Mouse (Mus musculus) CH12.LX (cell line): ENCODE data around the gene Wdr62. TPM values are rescaled to one million over a fixed set of nuclear protein-coding genes. Genes with fewer than 3 reads are reported as not detected.

Experiments
- DNase-seq: peaks from one replicate; pipeline ENCODE4 v3.0.0-alpha.2; 2013; ENCODE audit errors: extremely low read depth
- H3K27ac ChIP-seq: 2 replicates; pipeline ENCODE4 v1.5.1; 2012; ENCODE audit warnings: low read depth, mild to moderate bottlenecking, control low read depth, moderate library complexity; ENCODE audit not compliant: insufficient read depth
- H3K27me3 ChIP-seq: replicated peaks from 2 replicates; pipeline ENCODE3; 2012; ENCODE audit warnings: inconsistent platforms
- H3K36me3 ChIP-seq, 2 experiments: replicated peaks in 1 of 2; 2 replicates each; pipeline versions ENCODE3 to v1.6.1; 2012; ENCODE audit warnings: inconsistent platforms in 1 of 2, low read length in 1 of 2, mild to moderate bottlenecking in 1 of 2, mixed read lengths in 1 of 2, moderate library complexity in 1 of 2; ENCODE audit not compliant: control insufficient read depth in 1 of 2, insufficient read depth in 1 of 2
- H3K4me1 ChIP-seq, 2 experiments: 2 replicates each; pipeline ENCODE4 v1.6.1; 2012; ENCODE audit warnings: inconsistent platforms in 1 of 2, moderate library complexity in 1 of 2; ENCODE audit not compliant: insufficient read depth in 2 of 2, control insufficient read depth in 1 of 2
- H3K4me2 ChIP-seq: 2 replicates; pipeline ENCODE4 v1.6.1; 2012; ENCODE audit warnings: low read depth, mild to moderate bottlenecking, control low read depth; ENCODE audit not compliant: poor library complexity, insufficient read depth, severe bottlenecking
- H3K4me3 ChIP-seq, 3 experiments: fragments of 150-350 bp in 1 of 3; sonication (generic) in 1 of 3; replicated peaks in 1 of 3; 2 replicates each; pipeline versions ENCODE3 to v1.5.1; 2011 to 2012; ENCODE audit warnings: low read depth in 2 of 3, low read length in 2 of 3, mild to moderate bottlenecking in 2 of 3, moderate library complexity in 2 of 3, control low read depth in 1 of 3, improper control_type of control experiment in 1 of 3, inconsistent platforms in 1 of 3, mixed read lengths in 1 of 3; ENCODE audit not compliant: poor library complexity in 1 of 3
- H3K79me2 ChIP-seq: replicated peaks from 2 replicates; pipeline ENCODE4 v1.6.1; 2012; ENCODE audit warnings: mild to moderate bottlenecking, moderate library complexity; ENCODE audit not compliant: control insufficient read depth, poor library complexity, insufficient read depth, severe bottlenecking; ENCODE audit errors: extremely low read depth
- H3K9ac ChIP-seq: 2 replicates; pipeline ENCODE4 v1.6.1; 2012; ENCODE audit warnings: low read depth, mild to moderate bottlenecking, control low read depth, moderate library complexity; ENCODE audit not compliant: insufficient read depth
- H3K9me3 ChIP-seq: replicated peaks from 2 replicates; pipeline ENCODE3; 2012; ENCODE audit warnings: low read length, inconsistent platforms, mixed read lengths
- CHD2 ChIP-seq: IDR thresholded peaks from 2 replicates; pipeline ENCODE4 v1.6.1; 2011; ENCODE audit warnings: low read length, improper control_type of control experiment
- CTCF ChIP-seq, 2 experiments: IDR thresholded peaks in 1 of 2; conservative IDR thresholded peaks in 1 of 2; 2 replicates each; pipeline ENCODE4 v1.5.1; 2011 to 2012; ENCODE audit warnings: low read depth in 2 of 2, low read length in 2 of 2, improper control_type of control experiment in 1 of 2, inconsistent platforms in 1 of 2, mild to moderate bottlenecking in 1 of 2, moderate library complexity in 1 of 2
- E2F4 ChIP-seq: IDR thresholded peaks from 2 replicates; pipeline ENCODE4 v1.6.1; 2011; ENCODE audit warnings: low read depth, low read length, improper control_type of control experiment; ENCODE audit not compliant: insufficient replicate concordance
- ELF1 ChIP-seq: IDR thresholded peaks from 2 replicates; pipeline ENCODE4 v1.6.1; 2014; ENCODE audit warnings: low read depth, mild to moderate bottlenecking, inconsistent platforms, low read length, improper control_type of control experiment
- EP300 ChIP-seq: IDR thresholded peaks from 2 replicates; pipeline ENCODE4 v1.6.1; 2011; ENCODE audit warnings: low read length, improper control_type of control experiment
- GABPA ChIP-seq: IDR thresholded peaks from 2 replicates; pipeline ENCODE4 v1.6.1; 2012; ENCODE audit warnings: low read depth, low read length, improper control_type of control experiment, inconsistent platforms; ENCODE audit not compliant: insufficient replicate concordance
- HCFC1 ChIP-seq: IDR thresholded peaks from 2 replicates; pipeline ENCODE4 v1.6.1; 2012; ENCODE audit warnings: low read depth, mild to moderate bottlenecking, inconsistent platforms, low read length, improper control_type of control experiment
- IRF4 ChIP-seq: IDR thresholded peaks from 2 replicates; pipeline ENCODE4 v1.6.1; 2014; ENCODE audit warnings: low read depth, mild to moderate bottlenecking, inconsistent platforms, low read length, improper control_type of control experiment
- KAT2A ChIP-seq: IDR thresholded peaks from 2 replicates; pipeline ENCODE4 v1.6.1; 2012; ENCODE audit warnings: low read length, improper control_type of control experiment, inconsistent platforms; ENCODE audit not compliant: insufficient replicate concordance
- MAFK ChIP-seq: IDR thresholded peaks from 2 replicates; pipeline ENCODE4 v1.6.1; 2011; ENCODE audit warnings: low read length, improper control_type of control experiment; ENCODE audit not compliant: insufficient replicate concordance
- MAX ChIP-seq: IDR thresholded peaks from 2 replicates; pipeline ENCODE4 v1.6.1; 2011; ENCODE audit warnings: low read length, improper control_type of control experiment
- MXI1 ChIP-seq: IDR thresholded peaks from 2 replicates; pipeline ENCODE4 v1.6.1; 2011; ENCODE audit warnings: mild to moderate bottlenecking, low read depth, low read length, improper control_type of control experiment
- MYC ChIP-seq: IDR thresholded peaks from 2 replicates; pipeline ENCODE4 v1.6.1; 2011; ENCODE audit warnings: low read depth, mild to moderate bottlenecking, improper control_type of control experiment, low read length
- NELFE ChIP-seq: IDR thresholded peaks from 2 replicates; pipeline ENCODE4 v1.6.1; 2011; ENCODE audit warnings: low read depth, low read length, improper control_type of control experiment
- NRF1 ChIP-seq: IDR thresholded peaks from 2 replicates; pipeline ENCODE4 v1.6.1; 2014; ENCODE audit warnings: low read depth, mild to moderate bottlenecking, inconsistent platforms, low read length, improper control_type of control experiment, moderate library complexity
- PAX5 ChIP-seq: IDR thresholded peaks from 2 replicates; pipeline ENCODE4 v1.6.1; 2012; ENCODE audit warnings: low read length, inconsistent platforms, mixed read lengths
- POLR2A ChIP-seq: IDR thresholded peaks from 2 replicates; pipeline ENCODE4 v1.6.1; 2011; ENCODE audit warnings: low read depth, mild to moderate bottlenecking, improper control_type of control experiment, low read length
- RAD21 ChIP-seq: IDR thresholded peaks from 2 replicates; pipeline ENCODE4 v1.6.1; 2011; ENCODE audit warnings: low read depth, mild to moderate bottlenecking, low read length, improper control_type of control experiment, moderate library complexity
- SIN3A ChIP-seq: IDR thresholded peaks from 2 replicates; pipeline ENCODE4 v1.6.1; 2012; ENCODE audit warnings: low read length, improper control_type of control experiment, inconsistent platforms
- SMC3 ChIP-seq: IDR thresholded peaks from 2 replicates; pipeline ENCODE4 v1.6.1; 2011; ENCODE audit warnings: low read depth, low read length, improper control_type of control experiment
- TCF12 ChIP-seq: IDR thresholded peaks from 2 replicates; pipeline ENCODE4 v1.6.1; 2014; ENCODE audit warnings: low read depth, mild to moderate bottlenecking, inconsistent platforms, low read length, improper control_type of control experiment
- UBTF ChIP-seq: IDR thresholded peaks from 2 replicates; pipeline ENCODE4 v1.6.1; 2012; ENCODE audit warnings: low read depth, mild to moderate bottlenecking, inconsistent platforms, low read length, improper control_type of control experiment, moderate library complexity
- USF1 ChIP-seq: IDR thresholded peaks from 2 replicates; pipeline ENCODE4 v1.6.1; 2014; ENCODE audit warnings: low read depth, mild to moderate bottlenecking, inconsistent platforms, low read length, improper control_type of control experiment
- ZKSCAN1 ChIP-seq: IDR thresholded peaks from 2 replicates; pipeline ENCODE4 v1.6.1; 2012; ENCODE audit warnings: low read depth, inconsistent platforms, low read length, improper control_type of control experiment, borderline replicate concordance
- ZMIZ1 ChIP-seq: IDR thresholded peaks from 2 replicates; pipeline ENCODE4 v1.6.1; 2012; ENCODE audit warnings: low read depth, mild to moderate bottlenecking, inconsistent platforms, low read length, improper control_type of control experiment
- ZNF384 ChIP-seq: IDR thresholded peaks from 2 replicates; pipeline ENCODE4 v1.6.1; 2012; ENCODE audit warnings: low read depth, low read length, improper control_type of control experiment, inconsistent platforms
- dilution Hi-C: fragments of 300-500 bp; cut with MboI; formaldehyde crosslinking; loops from 2 replicates; pipeline ENCODE4 v1.14.3; 2020; ENCODE audit warnings: low sequenced_read_pairs; ENCODE audit not compliant: extremely low pct_unique_long_range_greater_than_20kb, extremely low pct_ligation_motif_present
- in situ Hi-C: fragments of 300-500 bp; cut with MboI; formaldehyde crosslinking; loops from 3 replicates; pipeline ENCODE4 v1.14.3; 2019; ENCODE audit warnings: low sequenced_read_pairs, low pct_ligation_motif_present, low pct_unique_long_range_greater_than_20kb, mixed read lengths
- polyA plus RNA-seq: library from polyadenylated mRNA; unstranded; fragments of >175 nt; gene quantifications from 2 replicates; pipeline ENCODE4 v1.2.1, GENCODE M21; 2012; ENCODE audit warnings: low read depth; ENCODE audit not compliant: insufficient read length
- total RNA-seq, 2 experiments: library from RNA; depleted of rRNA; stranded (reverse); fragments of 300-350 nt in 1 of 2; fragments of >200 nt in 1 of 2; gene quantifications; 2 replicates each; pipeline ENCODE4 v1.2.3; 2012 to 2014

The Wdr62 gene
- total and polyA plus RNA-seq, 3 experiments, result 2.3 to 19.7 (median 5.3) TPM

DNA sequence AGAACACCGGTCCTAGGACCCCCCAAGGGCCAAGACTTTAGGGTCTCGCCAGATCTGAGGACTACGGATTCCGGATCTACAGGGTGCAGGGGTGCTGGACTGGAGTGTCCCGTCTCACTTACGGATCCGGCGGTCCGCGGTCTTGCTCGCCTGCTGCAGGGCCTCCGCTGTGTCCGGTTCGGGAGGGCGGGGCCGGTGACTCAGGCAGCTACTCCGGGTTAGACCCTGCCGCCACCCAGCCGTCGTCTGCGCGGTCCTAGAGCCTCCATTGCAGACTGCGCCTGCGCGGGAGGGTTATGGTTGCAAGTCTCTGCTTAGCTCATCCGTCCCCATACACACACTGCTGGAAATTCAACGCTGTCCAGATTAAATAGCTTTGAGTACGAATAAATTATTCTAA, 85.3 kb downstream of the Wdr62 start (continued):
- TF ChIP-seq ZMIZ1, result no peak
- TF ChIP-seq HCFC1, result peak; percentile 73
- no peak for TF ChIP-seq MAFK
- no peak; the same call in 1 of the 2 replicates for TF ChIP-seq IRF4
- peak; percentile 55; the same call in 1 of the 2 replicates for TF ChIP-seq MAX
- peak; percentile 75 for TF ChIP-seq POLR2A
- TF ChIP-seq MYC, result no peak
- no peak for TF ChIP-seq EP300
- TF ChIP-seq CTCF (conservative IDR thresholded peaks at IDR 0.05 in 1 of 2, IDR thresholded peaks at IDR 0.05 in 1 of 2; ENCODE audit: low read depth in 2 of 2, low read length in 2 of 2), result no peak
- no peak for TF ChIP-seq USF1
- TF ChIP-seq NELFE, result peak; percentile 53; the same call in 1 of the 2 replicates
- TF ChIP-seq ZNF384, result peak; percentile 77
- no peak for TF ChIP-seq ZKSCAN1
- no peak for TF ChIP-seq RAD21
- no peak for TF ChIP-seq SMC3
- no peak for TF ChIP-seq CHD2

- Histone ChIP-seq H3K79me2 (peaks cover 14% of the 10 kb centered on the region), H3K36me3 (peaks cover 25 to 37% of the 10 kb centered on the region in 2 experiments), H3K4me1 (peaks cover 0 to 24% of the 10 kb centered on the region in 2 experiments; a peak in 2 of 4 replicates), H3K27me3 (no peaks in the 10 kb centered on the region), H3K9ac (peak overlapping the region; percentile 95), H3K27ac (peak overlapping the region; percentile 86), H3K4me2 (peak overlapping the region; percentile 39), H3K9me3 (no peaks in the 10 kb centered on the region), H3K4me3 (peak overlapping the region; percentile 76 to 92 (median 84))
- in situ Hi-C loops (no loop called here), dilution Hi-C loops (no loop called here)
- DNase-seq, result peak; percentile 61
- TF ChIP-seq UBTF (0 out of 2 replicates have a peak, but pooled peaks have one; percentile 30), NRF1 (no peak), PAX5 (no peak), SIN3A (peak; percentile 85), E2F4 (no peak), POLR2A (peak; percentile 63), ELF1 (peak; percentile 64; the same call in 1 of the 2 replicates), MXI1 (peak; percentile 77; the same call in 1 of the 2 replicates), HCFC1 (peak; percentile 63), KAT2A (0 out of 2 replicates have a peak, but pooled peaks have one; percentile 3), GABPA (no peak), ZNF384 (peak; percentile 99), TCF12 (no peak)
Observed at GRCm38 (mm10) chr7:30194101-30194831, 86.0 kb downstream of the Wdr62 start.
